Mouse (Mus musculus): Measurements from ENCODE around the gene Med29.

GRCm38 (mm10) chr7:28384162-28384561 is 8.3 kb downstream of the Med29 start:
- no peak for TF ChIP-seq CTCF (IDR thresholded peaks at IDR 0.05; ENCODE audit: low read depth)
- TF ChIP-seq EP300 (optimal IDR thresholded peaks at IDR 0.05), result no peak
